Mouse (Mus musculus) liver, adult 2 months (tissue): ENCODE results near the gene Dip2c.

Experiments
- CTCF ChIP-seq: fragments of 200-500 bp; IDR thresholded peaks from 2 replicates; pipeline ENCODE4 v1.5.1; 2011; ENCODE audit warnings: low read depth, low read length, control low read depth
- POLR2A ChIP-seq: fragments of 200-500 bp; IDR thresholded peaks from 2 replicates; pipeline ENCODE4 v1.6.1; 2011; ENCODE audit warnings: low read length, control low read depth; ENCODE audit not compliant: insufficient read depth; ENCODE audit errors: extremely low read depth

DNA sequence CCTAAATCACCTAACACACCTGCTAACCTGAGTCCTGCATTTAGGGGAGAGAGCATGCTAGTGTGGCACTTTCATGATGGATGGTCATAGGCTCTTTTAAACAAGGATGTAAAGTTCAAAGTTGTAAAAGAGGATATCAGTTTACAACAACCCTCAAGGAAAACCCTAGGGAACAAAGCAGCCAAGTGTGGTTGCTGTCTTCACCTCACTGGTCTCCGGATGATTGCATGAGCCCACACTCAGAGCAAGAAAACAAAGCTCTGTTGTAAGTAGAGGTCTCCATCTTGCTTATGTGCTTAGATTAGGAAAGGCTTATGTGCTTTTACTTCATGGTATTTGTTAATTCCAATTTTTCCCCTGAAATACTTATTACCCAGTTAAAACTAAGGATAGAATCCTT, 384.4 kb downstream of the Dip2c start:
- TF ChIP-seq POLR2A, result no peak
- no peak for TF ChIP-seq CTCF
